Mouse (Mus musculus) urinary bladder, postnatal 10 days (tissue): ENCODE results near the gene Rnf5.

ENCODE experiments used
- DNase-seq: peaks from one replicate; pipeline ENCODE4 v3.0.0; 2022; ENCODE audit warnings: low spot score

Gene Rnf5

GRCm38 (mm10) chr17:34603375-34604060 is at the start of gene Rnf5:
Gene Rnf5, minus strand, starts transcription at chr17:34603690.
- peak; percentile 93 for DNase-seq

DNA sequence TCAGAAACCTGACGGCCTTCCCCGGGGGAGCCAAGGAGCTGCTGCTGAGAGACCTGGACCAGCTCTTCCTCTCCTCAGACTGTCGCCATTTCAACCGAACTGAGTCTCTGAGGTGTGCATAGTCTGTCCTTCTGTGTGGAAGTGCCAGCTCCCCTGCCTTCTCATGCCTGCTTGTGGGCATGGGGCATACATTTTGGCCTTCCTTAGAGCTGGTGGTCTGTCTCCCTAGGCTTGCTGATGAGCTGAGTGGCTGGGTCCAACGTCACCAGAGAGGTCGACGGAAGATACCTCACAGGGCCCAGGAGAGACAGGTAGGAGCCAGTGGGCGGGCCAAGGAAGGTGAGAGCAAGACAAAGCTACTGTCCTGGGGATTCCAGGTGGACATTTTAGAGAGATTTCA is 49.5 kb upstream of the Rnf5 start:
- DNase-seq, result no peak

DNA sequence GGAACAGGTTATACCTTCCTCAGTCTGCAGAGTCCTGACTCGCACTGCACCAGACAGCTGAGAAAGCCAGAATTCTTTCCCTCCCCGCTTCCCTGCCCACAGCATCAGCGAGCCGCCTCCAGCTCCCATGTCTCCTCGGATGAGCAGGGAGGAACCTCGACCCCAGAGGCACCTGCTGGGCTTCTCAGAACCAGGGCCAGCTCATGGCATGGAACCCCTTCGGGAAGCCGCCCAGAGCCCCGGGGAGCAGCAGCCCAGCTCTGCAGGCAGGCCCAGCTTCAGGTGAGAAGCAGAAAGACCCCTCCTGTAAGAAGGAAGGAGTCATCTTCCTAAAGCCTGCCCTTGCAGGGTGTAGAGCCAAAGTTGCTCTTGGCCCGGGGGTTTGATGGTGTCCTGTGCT is 49.1 kb upstream of the Rnf5 start:
- no peak for DNase-seq

- DNase-seq, result no peak
Measured at GRCm38 (mm10) chr17:34651507-34652221, 48.2 kb upstream of the Rnf5 start.

DNA sequence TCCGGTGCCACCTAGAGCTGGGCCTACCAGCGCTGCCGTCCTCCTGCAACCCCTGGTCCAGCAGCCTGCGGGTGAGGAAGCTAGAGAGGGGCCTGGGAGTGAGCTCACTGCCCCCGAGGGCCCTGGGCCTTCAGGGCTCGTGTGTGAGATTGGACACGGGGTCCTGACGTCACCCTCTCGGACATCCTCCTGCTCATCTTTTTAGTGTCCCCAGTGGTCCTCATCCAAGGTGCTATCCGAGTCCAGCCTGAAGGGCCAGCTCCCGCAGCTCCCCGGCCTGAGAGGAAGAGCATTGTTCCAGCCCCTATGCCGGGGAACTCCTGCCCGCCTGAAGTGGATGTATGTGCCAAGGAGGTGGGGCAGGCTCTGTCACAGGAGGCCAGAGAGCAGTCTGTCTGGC is 47.3 kb upstream of the Rnf5 start:
- DNase-seq, result no peak

DNA sequence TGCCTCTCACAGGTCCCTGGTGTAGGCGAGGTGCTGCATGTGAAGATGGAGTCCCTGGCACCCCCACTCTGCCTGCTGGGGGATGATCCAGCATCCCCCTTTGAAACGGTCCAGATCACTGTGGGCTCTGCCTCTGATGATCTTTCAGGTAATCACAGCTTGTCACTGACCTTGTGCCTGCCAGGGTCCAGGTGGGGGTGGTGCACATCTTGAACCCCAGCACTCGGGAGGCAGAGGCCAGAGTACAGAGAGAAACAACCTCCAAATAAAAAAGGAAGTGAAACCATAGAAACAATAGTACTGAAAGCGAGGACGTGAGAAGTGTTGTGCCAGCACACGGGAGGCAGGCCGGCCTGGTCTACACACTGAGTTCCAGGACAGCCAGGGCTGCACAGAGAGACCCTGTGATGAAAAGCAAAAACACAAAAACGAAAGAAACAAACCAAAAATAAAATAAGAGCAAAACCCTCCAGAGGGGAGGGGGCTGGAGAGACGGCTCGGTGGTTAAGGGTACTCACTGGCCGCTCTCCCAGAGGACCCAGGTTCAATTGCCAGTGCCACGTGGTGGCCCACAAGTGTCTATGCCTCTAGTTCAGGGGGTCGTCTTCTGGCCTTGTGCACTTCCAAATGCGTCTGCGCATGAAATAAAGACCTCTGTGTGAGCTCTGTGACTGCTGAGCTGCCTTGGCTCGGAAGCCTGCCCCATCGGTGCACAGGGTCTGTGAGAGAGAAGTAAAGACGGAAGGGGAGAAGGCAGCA is 45.8 kb upstream of the Rnf5 start:
- no peak for DNase-seq

GRCm38 (mm10) chr17:34648141-34648890 is 44.8 kb upstream of the Rnf5 start:
- DNase-seq, result no peak

- DNase-seq, result peak; percentile 85
Measured at GRCm38 (mm10) chr17:34646906-34647787, 43.7 kb upstream of the Rnf5 start, which contains the start of gene Atf6b. Gene Atf6b, plus strand, starts transcription at chr17:34647146.

- DNase-seq, result no peak
Measured at GRCm38 (mm10) chr17:34645831-34646511, 42.5 kb upstream of the Rnf5 start.

DNA sequence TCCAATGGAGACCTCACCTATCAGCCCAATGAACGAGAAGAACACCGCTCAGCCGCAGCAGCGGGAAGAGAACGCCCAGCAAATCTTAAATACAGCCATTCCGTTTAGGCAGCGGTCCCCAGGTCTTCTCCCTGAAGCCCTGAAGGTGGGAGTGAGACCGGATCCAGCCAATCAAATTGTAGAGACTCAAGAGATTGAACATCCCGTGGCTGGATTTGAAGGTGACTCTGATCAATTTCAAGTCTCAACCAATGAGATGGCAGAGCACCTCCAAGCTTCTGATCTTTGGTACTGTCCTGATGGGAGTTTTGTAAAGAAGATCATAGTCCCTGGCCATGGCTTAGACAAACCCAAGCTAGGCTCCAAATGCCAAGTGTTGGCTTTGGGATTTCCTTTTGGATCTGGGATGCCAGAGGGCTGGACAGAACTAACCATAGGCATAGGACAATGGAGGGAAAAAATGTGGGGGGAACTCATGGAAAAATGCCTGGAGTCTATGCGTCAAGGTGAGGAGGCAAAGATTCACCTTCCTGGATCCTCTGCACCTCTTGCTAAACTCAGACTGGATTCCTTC is 41.9 kb upstream of the Rnf5 start:
- no peak for DNase-seq

DNA sequence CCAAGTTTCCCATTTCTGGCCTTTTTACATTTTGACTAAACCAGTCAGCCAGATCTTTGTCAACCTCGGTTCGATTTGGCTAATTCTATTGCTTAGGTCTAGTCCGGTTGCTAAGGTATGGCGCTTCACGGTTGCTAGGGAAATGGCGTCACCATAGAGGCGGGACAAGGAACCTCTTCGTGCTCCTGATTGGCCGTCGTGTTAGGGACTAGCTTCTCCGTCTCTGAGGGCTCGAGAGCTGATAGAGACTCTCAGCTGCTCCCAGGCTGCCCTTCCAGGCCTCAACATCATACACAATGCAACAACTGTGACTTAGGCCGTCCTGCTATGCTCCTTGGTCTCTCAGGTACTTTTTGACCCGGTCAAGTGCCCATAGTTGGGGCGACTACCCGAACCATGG is 41.1 kb upstream of the Rnf5 start, which contains the start of gene Fkbpl:
TSS of gene Fkbpl (plus strand) at position 157 of the 400 bp plus-strand sequence.
- peak; percentile 88 for DNase-seq

DNA sequence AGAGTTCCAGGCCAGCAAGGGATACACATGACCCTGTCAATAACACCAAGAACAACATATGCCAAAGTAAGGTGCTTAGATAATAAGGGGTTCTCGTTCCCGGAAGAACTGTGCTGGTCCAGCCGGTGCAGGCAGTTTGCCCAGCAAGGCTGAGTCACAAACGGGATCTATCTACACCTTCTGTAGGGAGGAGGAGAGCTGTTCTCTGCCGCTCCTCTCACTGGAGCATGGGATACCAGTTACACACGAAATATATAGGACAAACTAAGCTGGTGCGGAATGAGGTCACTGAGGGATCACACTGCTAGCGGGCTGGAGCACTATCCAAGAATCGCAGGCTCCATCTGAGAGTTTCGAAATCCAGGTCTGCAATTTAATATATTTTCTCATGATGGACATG is 40.5 kb upstream of the Rnf5 start:
- DNase-seq, result no peak

- no peak for DNase-seq
Measured at GRCm38 (mm10) chr17:34643379-34643778, 39.9 kb upstream of the Rnf5 start.

GRCm38 (mm10) chr17:34641945-34642344 is 38.5 kb upstream of the Rnf5 start:
- DNase-seq, result no peak

- no peak for DNase-seq
Measured at GRCm38 (mm10) chr17:34640778-34641601, 37.5 kb upstream of the Rnf5 start.

- DNase-seq, result no peak
Measured at GRCm38 (mm10) chr17:34639461-34640255, 36.2 kb upstream of the Rnf5 start.

- no peak for DNase-seq
Measured at GRCm38 (mm10) chr17:34637459-34637858, 34.0 kb upstream of the Rnf5 start.

DNA sequence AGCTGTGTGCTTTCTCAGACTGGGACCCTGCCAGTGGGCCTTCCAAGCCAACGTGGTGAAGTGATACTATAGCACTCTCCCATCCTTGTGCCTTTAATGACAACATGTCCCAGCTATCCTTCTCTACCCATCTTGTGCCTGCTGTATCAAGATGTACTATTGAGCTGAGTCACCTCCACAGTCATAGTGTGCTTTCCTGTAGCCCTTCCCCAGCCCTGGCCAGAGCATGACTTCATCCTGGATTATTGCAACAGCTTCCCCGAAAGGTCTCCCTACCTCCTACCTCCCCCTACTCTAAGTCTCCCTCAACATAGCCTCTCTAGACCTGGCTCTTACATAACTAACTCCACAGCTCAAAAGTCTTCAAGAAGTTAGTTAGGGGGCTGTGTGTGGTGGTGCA is 32.2 kb upstream of the Rnf5 start:
- DNase-seq, result no peak
